Mouse (Mus musculus) hindlimb bud, embryonic 11.5 days (tissue): ENCODE data around the gene Pold4.
"Not testable (repeated sequence)": the region's sequence is repeated elsewhere in the genome, so short reads cannot be mapped to it uniquely, and the experiment has no call there.

Source experiments
- DNase-seq: peaks from one replicate; pipeline ENCODE4 v3.0.0-alpha.2; 2012; ENCODE audit warnings: low read depth, low spot score; ENCODE audit errors: extremely low spot score

Pold4 gene

DNA sequence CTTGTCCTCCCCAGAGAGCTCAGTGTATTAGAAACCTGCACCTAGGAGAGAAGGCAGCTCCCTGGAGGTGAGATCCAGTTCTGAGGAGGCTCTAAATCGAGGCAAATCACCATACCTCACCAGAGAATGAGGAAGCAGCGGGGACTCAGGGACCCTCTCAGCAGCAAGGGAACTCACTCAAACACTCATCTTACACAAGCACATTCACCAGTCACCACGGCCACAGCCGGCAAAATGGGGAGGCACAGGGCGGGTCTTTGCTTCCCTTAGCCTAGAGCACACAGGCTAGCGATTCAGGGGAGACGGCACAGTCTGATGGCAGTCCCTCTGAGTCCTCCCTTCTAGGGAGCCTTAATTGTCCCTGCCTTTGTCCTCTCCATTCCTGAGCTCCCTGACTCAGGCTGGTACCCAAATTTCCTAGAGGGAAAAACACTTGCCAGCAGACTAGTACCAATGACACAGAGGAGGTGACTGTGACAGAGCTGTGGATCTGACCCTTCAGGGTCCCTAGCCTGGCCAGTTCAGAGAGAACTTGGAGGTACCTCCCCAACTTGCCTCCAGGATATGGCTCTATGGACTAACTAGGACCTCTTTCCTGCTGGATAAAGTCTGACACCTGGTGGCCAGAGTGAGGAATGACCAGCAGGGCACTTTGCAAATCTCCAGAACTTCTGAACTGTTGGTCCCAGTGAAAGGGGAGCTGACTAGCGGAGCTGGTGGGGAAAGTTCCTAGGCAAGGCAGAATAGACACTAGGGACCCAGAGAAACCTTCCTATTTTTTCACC lies 3.6 kb upstream of the Pold4 start:
- DNase-seq = peak; percentile 74

DNA sequence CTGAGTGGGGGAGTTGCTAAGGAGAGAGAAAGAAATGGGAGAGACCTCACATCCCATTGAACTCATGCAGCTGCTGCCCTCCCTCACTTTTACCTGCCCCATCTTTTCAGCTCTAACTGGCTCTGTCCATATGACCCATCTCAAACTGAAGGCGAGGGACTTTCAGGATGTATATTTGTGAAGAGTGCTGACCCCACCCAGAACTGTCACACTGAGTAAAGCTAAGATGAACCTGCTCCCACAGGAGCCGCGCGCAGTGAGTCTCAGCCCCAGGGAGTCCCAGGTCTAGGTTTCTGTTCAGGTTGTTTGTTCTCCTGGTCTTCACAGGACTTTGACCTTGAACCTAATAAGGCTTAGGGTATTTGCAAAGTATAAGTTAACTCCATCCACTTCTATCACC lies 2.8 kb upstream of the Pold4 start:
- no peak for DNase-seq

DNA sequence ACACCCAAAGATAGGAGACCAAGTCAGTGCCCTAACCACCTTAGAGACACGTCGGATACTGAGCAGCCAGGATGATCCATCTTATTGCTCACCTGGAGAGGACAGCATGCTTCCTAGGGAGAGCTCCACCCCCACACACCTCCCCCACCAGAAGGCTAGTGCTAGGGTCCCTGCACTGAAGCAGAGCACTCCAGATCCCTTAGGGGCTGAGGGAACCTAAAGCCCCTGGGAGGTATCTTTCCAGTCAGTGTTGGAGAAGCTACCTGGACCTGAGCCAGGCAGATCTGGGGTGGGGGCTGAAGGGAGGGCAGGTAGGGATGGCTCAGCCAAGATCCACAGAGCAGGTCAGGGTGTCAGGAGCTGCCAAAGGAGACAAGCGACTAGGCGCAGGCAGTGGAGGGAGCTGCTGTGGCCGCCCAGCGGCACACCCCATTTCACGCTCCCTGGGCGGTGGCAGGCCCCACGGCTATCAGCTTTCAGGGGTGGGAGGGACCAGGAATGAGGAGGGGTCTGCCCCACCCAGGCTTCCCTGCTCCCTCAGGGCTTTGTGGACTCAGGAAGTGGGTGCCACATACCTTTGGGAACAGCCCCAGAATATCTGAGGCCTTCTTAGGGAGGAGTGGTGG lies 2.1 kb upstream of the Pold4 start:
- no peak for DNase-seq

DNA sequence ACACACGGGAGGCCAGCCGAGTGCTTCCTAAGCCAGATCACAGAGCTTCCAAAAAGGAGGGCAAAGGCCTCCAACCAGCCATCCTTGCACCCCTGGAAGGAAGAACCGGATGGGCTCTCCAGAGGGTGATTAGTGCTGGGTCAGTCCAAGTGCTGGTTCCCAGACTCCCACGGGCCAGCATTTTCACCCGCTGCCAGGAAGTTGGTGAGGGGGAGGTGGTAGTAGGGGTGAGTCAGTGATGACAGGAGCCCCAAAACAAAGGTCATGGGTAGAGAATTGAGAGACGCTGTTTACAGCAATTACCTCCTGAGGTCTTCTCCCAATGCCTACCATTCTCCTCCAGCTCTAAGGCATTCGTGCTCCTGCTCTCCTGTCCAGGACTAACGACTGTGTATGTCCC lies 1.3 kb upstream of the Pold4 start:
- DNase-seq = no peak

DNA sequence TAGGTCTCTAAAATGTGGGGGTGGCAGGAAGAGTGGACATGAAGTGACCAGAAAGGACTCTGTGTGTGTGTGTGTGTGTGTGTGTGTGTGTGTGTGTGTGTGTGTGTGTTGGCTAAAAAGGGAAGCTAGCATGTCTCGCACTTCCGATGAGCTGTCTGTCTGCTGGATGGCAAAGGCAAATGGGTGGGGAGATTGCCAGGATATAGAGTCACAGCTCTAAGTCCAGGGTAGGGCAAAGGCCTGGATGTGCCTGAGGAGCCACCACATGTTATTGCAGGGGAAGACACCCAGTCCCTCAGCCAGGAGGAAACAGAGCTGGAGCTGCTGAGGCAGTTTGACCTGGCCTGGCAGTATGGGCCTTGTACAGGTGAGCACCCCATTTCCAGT lies 480 bp downstream of the Pold4 start:
- no peak for DNase-seq

DNA sequence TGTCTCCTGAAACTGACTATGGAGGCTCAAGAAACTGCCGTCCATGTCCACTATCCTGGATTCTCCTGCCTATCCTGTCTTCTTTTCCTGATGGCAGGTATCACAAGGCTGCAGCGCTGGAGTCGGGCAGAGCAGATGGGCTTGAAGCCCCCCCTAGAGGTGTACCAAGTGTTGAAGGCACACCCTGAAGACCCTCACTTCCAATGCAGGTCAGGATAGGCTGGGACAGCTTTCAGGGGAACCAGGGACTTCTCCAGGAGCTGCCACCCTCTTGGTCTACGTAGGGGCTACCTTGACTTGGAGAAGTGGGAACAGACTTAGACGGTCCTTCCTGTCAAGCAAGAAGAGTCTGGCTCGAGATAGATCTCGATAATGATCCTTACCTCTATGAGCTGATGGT lies 952 bp downstream of the Pold4 start:
- DNase-seq = no peak

DNA sequence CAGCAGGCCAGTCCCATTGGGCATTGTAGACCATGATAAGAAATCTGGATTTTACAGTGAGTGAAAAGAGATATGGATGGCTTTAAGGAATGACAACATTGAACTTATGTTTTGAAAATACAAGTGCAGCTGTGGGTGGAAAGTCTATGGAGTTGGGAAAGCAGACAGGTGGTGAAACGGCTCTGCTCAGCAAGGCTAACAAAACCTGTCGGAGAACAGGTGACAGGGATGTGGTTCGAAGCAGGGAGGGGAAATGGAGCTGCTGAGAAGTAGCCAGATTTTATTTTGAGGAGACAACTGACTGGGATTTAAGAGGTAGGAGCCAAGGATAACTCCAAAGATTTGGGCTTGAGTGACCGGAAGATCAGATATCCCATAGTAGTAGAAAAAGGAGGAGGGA lies 2.8 kb downstream of the Pold4 start:
- DNase-seq = no peak

DNA sequence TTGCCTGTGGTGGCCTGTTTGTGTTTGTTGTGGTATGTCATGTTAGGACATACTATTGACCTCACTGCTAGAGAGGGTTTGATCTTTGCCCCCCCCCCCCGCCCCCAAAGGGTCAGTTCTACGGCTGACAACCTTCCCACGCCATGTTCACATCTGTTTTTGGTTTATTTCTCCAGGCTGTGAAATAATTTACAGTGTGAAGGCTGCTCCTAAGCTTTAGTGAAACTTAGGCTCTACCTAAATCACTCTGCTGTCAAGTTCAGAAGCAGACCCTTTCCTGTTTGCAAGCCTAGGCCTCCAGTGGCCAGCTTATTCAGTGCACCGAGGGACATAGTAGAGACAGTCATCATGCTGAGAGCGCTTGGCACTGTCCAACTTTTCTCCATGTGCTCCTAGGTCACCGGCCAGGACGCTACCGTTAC lies 8.6 kb downstream of the Pold4 start:
- no peak for DNase-seq

DNA sequence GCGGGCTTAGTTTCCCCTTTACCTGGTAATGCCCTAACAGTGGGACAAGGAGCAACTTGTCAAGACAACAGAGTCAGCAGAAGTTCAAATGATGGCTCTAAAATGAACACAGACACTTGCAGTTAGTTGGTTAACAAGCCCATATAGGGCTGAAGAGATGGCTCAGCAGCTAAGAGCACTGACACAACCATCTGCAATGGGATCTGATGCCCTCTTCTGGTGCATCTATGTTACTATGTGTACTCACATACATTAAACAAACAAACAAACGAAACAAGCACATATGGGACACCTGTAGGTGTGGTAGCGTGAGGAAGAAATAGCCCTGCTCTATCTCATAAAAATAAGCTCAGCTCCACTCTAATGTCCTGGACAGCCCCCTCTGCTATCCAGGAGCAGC lies 10.7 kb downstream of the Pold4 start:
- DNase-seq = no peak

DNA sequence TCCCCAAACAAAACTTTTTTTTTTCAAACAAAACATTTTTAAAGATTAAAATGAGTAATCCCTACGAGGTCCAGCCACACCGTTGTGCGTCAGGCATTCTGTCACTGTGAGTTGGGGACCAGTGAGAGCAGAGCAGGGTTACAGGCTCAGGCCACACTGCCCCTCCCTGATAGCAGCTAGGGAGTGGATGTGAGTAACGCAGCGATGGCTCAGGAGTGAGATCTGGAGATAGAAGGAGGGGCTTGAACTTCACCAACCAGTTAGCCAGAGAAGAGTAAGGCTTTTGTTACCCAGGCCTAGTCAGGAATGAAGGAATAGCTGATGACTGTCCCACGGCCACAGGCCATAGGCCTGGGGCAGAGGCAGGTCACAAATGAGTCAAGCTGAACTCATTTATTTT lies 13.1 kb downstream of the Pold4 start:
- no peak for DNase-seq

DNA sequence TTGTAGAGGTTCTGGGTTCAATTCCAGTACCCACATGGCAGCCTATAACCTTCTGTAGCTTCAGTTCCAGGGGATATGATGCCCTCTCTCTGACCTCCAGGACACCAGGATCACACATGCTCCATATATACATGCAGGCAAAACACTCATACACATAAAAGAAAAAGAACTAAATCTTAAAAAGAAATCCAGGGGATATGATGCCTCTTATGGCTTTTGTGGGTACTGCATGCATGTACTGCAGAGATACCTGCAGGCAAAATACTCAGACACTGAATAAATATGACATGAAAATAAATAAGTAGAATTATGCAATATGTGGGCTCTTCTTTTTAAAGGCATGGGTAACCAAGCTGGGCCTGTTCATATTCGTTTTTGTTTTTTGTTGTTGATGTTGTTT lies 15.3 kb downstream of the Pold4 start:
- no peak for DNase-seq

DNA sequence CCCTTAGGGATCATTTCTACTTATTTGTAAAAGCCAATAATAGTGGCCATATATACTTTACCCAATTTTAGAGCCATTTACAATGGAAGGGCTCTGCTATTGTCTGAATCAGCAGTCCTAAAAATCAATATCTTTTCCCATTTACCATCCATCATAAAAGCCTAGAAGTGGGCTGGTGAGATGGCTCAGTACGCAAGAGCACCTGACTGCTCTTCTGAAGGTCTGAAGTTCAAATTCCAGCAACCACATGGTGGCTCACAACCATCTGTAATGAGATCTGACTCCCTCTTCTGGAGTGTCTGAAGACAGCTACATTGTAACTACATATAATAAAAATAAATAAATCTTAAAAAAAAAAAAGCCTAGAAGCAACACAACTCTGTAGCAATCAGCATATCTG lies 17.0 kb downstream of the Pold4 start:
- not testable (repeated sequence) for DNase-seq

DNA sequence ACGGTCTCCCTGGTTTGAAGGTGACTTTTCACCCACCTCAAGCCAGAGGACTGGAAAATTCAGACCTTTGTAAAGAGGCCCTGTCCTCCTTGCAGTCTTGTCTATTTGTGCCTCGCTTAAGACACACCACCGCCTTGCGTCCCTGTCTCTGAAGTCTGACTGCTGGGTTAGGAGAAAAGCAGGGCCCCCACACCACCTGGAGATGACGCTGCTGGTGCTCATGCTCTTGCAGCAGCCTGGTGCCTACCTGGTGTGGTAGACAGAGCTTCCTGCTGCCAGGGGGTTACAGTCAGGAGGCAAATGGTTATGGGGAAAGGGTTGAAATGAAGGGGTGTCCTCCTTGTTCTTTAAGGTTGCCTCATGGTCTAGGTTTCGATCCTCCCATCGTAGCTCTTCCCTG lies 22.5 kb downstream of the Pold4 start:
- no peak for DNase-seq

DNA sequence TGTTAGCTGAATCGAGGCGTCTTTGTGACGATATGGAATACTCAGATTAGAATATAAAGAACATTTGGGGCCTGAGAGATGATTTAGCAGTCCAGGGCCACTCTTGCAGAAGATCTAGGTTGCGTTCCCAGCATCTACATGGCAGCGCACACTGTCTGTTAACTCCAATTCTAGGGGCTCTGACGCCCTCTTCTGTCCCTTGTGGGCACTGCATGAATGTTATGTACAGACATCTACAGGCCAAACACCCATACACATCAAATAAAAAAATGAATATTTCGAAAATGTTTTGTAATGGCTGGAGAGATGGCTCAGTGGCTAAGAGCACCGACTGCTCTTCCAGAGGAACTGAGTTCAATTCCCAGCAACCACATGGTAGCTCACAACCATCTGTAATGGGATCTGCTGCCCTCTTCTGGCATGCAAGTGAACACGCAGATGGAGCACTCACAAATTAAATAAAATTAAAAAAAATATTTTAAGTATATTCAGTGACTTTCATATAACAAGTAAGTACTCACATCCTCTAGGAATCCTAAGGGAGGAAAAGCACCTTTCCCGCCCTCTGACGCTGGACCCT lies 24.0 kb downstream of the Pold4 start:
- no peak for DNase-seq

DNA sequence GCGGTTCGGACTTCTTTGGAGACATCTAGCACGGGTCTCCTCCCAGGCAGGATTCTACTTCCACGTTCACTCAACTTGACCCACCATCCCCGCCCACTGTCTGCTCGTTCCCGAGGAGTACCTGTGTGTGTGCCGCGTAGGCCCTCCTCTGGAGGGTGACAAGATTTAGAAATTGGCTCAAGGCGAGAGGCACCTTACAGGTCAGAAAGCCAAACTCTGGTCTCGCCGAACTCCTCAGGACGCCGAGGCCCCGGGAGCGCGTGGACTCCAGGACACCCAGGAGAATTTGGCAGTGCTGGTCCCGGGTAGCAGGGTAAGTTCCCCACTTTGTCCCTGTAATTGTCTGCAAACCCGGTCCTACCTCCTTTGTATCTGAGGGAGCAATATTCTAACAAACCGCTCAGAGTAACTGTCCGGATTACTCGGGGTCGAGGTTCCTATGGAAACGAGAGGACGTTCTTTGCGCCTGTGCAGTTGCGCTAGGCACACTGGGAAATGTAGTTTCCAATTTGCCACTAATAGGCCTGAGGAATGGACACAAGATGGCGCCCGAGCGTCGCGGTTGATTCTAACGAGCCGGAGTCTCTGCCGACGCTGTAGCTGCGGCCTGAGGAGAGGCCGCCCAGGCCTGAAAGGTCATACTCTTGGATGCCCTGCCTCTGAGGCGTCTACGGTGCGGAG lies 25.7 kb downstream of the Pold4 start:
- peak; percentile 94 for DNase-seq

DNA sequence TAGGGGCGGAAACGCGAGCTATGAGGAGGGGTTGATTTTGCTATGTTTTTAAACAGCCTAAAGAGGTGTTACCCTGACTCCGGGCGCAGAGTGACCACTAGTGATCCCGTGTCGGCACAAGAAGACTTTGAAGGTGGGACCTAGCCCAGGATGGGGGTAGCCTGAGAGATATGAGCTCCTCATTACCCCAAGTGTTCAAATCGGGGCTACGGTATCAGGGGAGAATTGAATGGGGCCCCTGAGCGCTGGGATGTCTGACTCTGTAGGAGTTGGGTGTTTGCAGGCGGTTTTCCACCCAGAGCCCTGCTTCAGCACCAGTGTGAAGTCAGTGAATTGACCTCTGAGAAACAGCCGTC lies 26.2 kb downstream of the Pold4 start:
- no peak for DNase-seq

DNA sequence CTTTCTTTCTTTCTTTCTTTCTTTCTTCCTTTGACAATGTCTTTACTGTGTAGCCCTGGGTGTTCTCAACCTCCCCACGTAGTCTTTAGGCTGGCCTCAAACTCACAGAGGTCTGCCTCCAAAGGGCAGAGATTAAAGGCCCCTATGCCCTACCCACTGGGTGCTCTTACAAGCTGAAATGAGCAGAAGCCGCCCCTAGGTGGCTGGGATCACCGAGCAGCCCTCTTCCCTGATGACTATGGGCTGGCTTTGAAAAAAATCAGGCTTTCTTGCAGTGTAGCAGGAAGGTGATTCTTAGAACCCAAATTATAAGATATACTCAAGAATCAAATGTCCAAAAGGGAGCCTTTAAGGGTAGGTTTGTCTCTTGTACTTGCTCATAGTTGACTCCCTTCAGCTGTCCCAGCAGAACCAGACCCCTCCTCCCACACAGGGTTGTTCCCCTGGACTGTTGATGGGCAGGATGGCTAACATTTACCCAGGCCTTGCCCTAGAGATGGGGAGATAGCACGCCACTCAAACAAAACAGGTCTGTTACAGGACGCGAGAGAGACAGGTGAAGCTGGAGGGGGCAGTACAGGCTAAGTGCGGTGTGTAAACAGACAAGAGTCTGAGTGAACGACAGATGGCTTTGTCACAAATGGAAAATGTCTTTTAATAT lies 29.5 kb downstream of the Pold4 start:
- no peak for DNase-seq

DNA sequence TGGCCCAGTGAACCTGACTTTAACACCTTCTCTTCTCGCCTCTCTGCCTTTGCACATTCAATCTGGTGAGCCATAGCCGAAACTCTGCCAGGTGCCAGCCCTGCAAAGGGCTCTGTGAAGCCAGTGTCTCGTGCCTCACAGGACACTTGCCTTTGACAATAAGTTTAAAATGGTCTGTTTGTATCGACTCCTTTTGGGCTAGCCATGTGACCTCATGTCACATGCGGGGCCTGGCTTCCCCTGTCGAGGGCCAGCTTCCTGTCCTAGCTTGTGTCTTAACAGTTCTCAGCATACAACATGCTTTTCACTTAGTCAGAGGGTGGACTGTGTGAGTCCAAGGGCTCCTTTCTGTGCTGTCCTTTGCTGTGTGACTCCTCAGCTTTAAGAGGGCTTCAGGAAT lies 31.1 kb downstream of the Pold4 start:
- no peak for DNase-seq

DNA sequence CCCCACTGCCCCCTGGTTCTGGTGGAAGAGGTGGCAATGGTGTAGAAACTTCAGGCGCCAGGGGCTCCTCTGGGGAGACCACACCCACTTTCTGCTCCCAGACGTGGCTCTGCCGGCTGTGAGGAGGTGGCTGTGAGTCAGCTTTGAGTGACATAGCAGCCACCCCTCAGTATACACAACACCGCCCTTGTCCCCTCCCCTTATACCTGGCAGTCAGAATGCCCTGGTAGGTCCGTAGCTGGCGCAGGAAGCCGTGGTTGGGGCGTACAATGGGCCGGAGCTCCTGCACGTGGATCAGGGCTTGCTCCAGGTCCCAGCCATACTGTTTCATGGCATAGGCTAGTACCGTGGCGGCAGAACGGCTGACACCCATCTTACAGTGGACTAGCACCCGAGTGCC lies 32.0 kb downstream of the Pold4 start:
- DNase-seq = no peak

DNA sequence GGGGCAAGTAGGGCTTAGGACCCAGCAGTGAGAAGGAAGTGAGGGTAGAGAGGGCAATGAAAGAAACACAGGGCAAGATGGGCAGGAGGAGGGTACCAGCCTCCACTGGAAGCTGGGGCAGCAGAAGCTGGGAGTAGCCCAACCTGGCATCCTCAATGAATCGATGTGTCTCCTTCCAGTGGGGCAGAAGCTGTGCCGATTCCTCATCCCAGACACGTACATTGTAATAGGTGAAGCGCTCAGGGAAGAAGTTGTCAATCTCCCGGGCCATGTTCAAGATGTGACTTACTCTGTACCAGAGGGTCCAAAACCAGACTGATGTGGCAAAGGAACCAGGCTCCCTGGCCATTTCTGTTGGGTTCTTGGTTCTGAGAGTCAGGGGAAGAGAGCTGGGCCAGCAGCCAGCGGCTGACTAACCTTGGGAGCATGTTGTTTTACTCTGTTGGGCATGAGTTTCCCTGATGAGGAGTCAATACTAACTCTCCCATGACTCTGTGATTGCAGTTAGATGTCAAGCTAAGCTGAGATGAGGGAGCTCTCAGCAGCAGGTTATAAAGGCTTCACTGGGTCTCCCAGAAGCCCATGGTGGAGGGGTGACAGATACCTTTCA lies 32.6 kb downstream of the Pold4 start:
- no peak for DNase-seq

DNA sequence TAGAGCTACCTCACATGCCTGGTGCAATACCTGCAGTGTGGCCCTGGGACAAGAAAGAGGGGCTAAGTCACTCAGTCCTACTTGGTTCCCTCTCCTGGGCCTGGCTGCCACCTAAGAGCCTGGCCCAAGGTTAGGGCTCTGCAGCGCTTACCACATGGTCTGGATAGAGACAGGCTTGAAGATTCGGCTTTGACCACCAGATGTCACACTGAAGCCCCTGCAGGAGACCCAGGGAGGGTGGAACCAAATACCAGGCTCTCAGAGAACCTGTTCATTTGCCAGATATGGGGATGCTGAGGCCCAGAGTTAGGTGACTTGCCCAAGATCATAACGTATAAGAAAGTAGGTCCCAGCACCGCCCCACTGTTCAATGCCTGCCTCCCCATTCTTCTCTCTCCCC lies 34.3 kb downstream of the Pold4 start:
- DNase-seq = no peak
